In genomic region chr10:93759644-93760043, GRCm38 (mm10) we compare ENCODE assay signal across 15 mouse cellular contexts.
DNase-seq lines count a peak whose midpoint lies in the region; ATAC-seq and TF ChIP-seq lines count a peak whose summit lies in the region.
"Had no signal": no experiment of that assay in that cellular context is flagged by ENCODE, and none has a peak within 500 bp of the region (broad histone marks: within the 10 kb centered on the region; RNA-seq: fewer than 3 reads in every experiment).

No protein-coding gene starts in this region.

- no peaks in the 10 kb centered on the region for H3K9me3 ChIP-seq in intestine, postnatal 0 days (ENCODE audit: control insufficient read depth)
- no peaks in the 10 kb centered on the region for H3K9me3 ChIP-seq in stomach, embryonic 15.5 days
- H3K9me3 ChIP-seq in midbrain, postnatal 0 days (ENCODE audit: low read length) = no peaks in the 10 kb centered on the region
- H3K9me3 ChIP-seq: lung, embryonic 15.5 days; megakaryocyte, embryonic 14.5 days had no signal

- no peaks in the 10 kb centered on the region for H3K36me3 ChIP-seq in kidney, adult 2 months (ENCODE audit: control insufficient read depth, insufficient read depth, low read length)
- no peaks in the 10 kb centered on the region for H3K36me3 ChIP-seq in intestine, postnatal 0 days (ENCODE audit: control insufficient read depth, insufficient read depth)
- no peaks in the 10 kb centered on the region for H3K36me3 ChIP-seq in myocyte (ENCODE audit: control insufficient read depth, insufficient read depth)
- no peaks in the 10 kb centered on the region for H3K36me3 ChIP-seq in stomach, embryonic 15.5 days
- H3K36me3 ChIP-seq in midbrain, postnatal 0 days (ENCODE audit: insufficient read depth, low read length) = no peaks in the 10 kb centered on the region
- H3K36me3 ChIP-seq: lung, embryonic 15.5 days had no signal

- TF ChIP-seq POLR2A in kidney, adult 2 months (IDR thresholded peaks at IDR 0.05; ENCODE audit: low read depth, low read length) = no peak
- no peak for TF ChIP-seq POLR2A in myocyte (IDR thresholded peaks at IDR 0.05; ENCODE audit: insufficient read length, low read depth)

- no peaks in the 10 kb centered on the region for H3K79me2 ChIP-seq in myocyte (ENCODE audit: control insufficient read depth, insufficient read depth)

- no peak overlapping the region for H3K4me3 ChIP-seq in kidney, adult 2 months (ENCODE audit: insufficient read depth, low read depth, low read length)
- H3K4me3 ChIP-seq in intestine, postnatal 0 days (ENCODE audit: low read depth, low read length) = no peak overlapping the region
- no peak overlapping the region for H3K4me3 ChIP-seq in myocyte
- no peak overlapping the region for H3K4me3 ChIP-seq in stomach, embryonic 15.5 days (replicated peaks)
- H3K4me3 ChIP-seq in midbrain, postnatal 0 days (ENCODE audit: low read depth, low read length) = no peak overlapping the region
- H3K4me3 ChIP-seq: lung, embryonic 15.5 days; megakaryocyte, embryonic 14.5 days had no signal

- no peaks in the 10 kb centered on the region for H3K4me1 ChIP-seq in kidney, adult 2 months (ENCODE audit: control insufficient read depth, insufficient read depth, low read length)
- no peaks in the 10 kb centered on the region for H3K4me1 ChIP-seq in intestine, postnatal 0 days (replicated peaks; ENCODE audit: control insufficient read depth, insufficient read depth, low read length)
- H3K4me1 ChIP-seq in stomach, embryonic 15.5 days = no peaks in the 10 kb centered on the region
- H3K4me1 ChIP-seq in midbrain, postnatal 0 days (ENCODE audit: insufficient read depth, low read length) = no peaks in the 10 kb centered on the region
- H3K4me1 ChIP-seq: lung, embryonic 15.5 days had no signal

- DNase-seq in kidney, adult 2 months = peak; percentile 19
- no peak for DNase-seq in kidney, adult 8-10 months
- DNase-seq in thymus, postnatal 36 days = no peak
- no peak for DNase-seq in midbrain, postnatal 0 days (ENCODE audit: low spot score)
- no peak for DNase-seq in kidney, adult 11 months
- DNase-seq: adrenal gland, postnatal 10 days; gastrocnemius, postnatal 10 days had no signal

- H3K9ac ChIP-seq in intestine, postnatal 0 days (ENCODE audit: low read depth, low read length) = no peak overlapping the region
- no peak overlapping the region for H3K9ac ChIP-seq in stomach, embryonic 15.5 days
- no peak overlapping the region for H3K9ac ChIP-seq in midbrain, postnatal 0 days (replicated peaks; ENCODE audit: low read length, poor library complexity, severe bottlenecking)
- H3K9ac ChIP-seq: hindbrain, embryonic 14.5 days; lung, embryonic 15.5 days had no signal

- H3K4me2 ChIP-seq in intestine, postnatal 0 days (replicated peaks; ENCODE audit: low read depth) = no peak overlapping the region
- peak overlapping the region; percentile 33 for H3K4me2 ChIP-seq in myocyte (ENCODE audit: low read depth)
- H3K4me2 ChIP-seq in stomach, embryonic 15.5 days = no peak overlapping the region
- H3K4me2 ChIP-seq in midbrain, postnatal 0 days (ENCODE audit: low read depth, low read length, poor library complexity, severe bottlenecking) = no peak overlapping the region
- H3K4me2 ChIP-seq: heart, embryonic 11.5 days; hindbrain, embryonic 14.5 days; liver, embryonic 11.5 days; lung, embryonic 15.5 days had no signal

- no peaks in the 10 kb centered on the region for H3K27me3 ChIP-seq in kidney, adult 2 months (replicated peaks; ENCODE audit: control insufficient read depth, insufficient read depth, low read length)
- H3K27me3 ChIP-seq in intestine, postnatal 0 days (replicated peaks; ENCODE audit: control insufficient read depth, insufficient read depth, low read length) = no peaks in the 10 kb centered on the region
- H3K27me3 ChIP-seq in myocyte (ENCODE audit: control insufficient read depth, insufficient read depth, insufficient read length) = no peaks in the 10 kb centered on the region
- no peaks in the 10 kb centered on the region for H3K27me3 ChIP-seq in stomach, embryonic 15.5 days (replicated peaks)
- H3K27me3 ChIP-seq in midbrain, postnatal 0 days (ENCODE audit: insufficient read depth, low read length) = no peaks in the 10 kb centered on the region
- H3K27me3 ChIP-seq: lung, embryonic 15.5 days had no signal

- TF ChIP-seq CTCF in kidney, adult 2 months (conservative IDR thresholded peaks at IDR 0.05; ENCODE audit: insufficient read depth, insufficient read length, low read depth, low read length) = no peak
- TF ChIP-seq CTCF in intestine, postnatal 0 days (IDR thresholded peaks at IDR 0.05; ENCODE audit: low read depth) = no peak
- no peak for TF ChIP-seq CTCF in midbrain, postnatal 0 days (IDR thresholded peaks at IDR 0.05)

- ATAC-seq in intestine, postnatal 0 days = peak; percentile 59; the same call in 1 of the 2 replicates
- ATAC-seq in stomach, embryonic 15.5 days (ENCODE audit: insufficient read depth, low FRiP score, low read depth) = peak; percentile 75
- ATAC-seq in midbrain, postnatal 0 days (ENCODE audit: low FRiP score) = no peak

- H3ac ChIP-seq in myocyte (ENCODE audit: control insufficient read depth, insufficient read length) = no peak overlapping the region

- 51% methylated on average over 4 of the region's 4 CpGs for WGBS in kidney, adult 2 months
- 33% methylated on average over 4 of the region's 4 CpGs for WGBS in intestine, postnatal 0 days
- WGBS in stomach, embryonic 15.5 days = 43% methylated on average over 4 of the region's 4 CpGs
- 73% methylated on average over 4 of the region's 4 CpGs for WGBS in midbrain, postnatal 0 days

- no peak overlapping the region for H3K27ac ChIP-seq in kidney, adult 2 months (ENCODE audit: insufficient read depth, low read depth, low read length)
- H3K27ac ChIP-seq in intestine, postnatal 0 days (ENCODE audit: low read depth, low read length) = no peak overlapping the region
- H3K27ac ChIP-seq in stomach, embryonic 15.5 days = no peak overlapping the region
- H3K27ac ChIP-seq in midbrain, postnatal 0 days (ENCODE audit: low read depth, low read length) = no peak overlapping the region
- H3K27ac ChIP-seq: hindbrain, embryonic 14.5 days; lung, embryonic 15.5 days had no signal

TF ChIP-seq in myocyte, 11 proteins besides CTCF, POLR2A, EP300 and RAD21:
- no peak for TF ChIP-seq USF1 (IDR thresholded peaks at IDR 0.05; ENCODE audit: low read depth)
- TF ChIP-seq MAX (IDR thresholded peaks at IDR 0.05; ENCODE audit: low read depth) = no peak
- TF ChIP-seq MYOD1 (IDR thresholded peaks at IDR 0.05; ENCODE audit: control insufficient read depth in 1 of 3, insufficient read length in 2 of 3, low read depth in 2 of 3) = no peak
- TF ChIP-seq TCF3 (IDR thresholded peaks at IDR 0.05; ENCODE audit: insufficient read length, low read depth) = no peak
TF ChIP-seq in myocyte: peak in this region for 0.
